Mouse (Mus musculus) stomach, postnatal 0 days (tissue): ENCODE results near the gene Olfr1033. TPM values are rescaled to one million over a fixed set of nuclear protein-coding genes. Genes with fewer than 3 reads are reported as not detected.
"Not testable (repeated sequence)": the region's sequence is repeated elsewhere in the genome, so short reads cannot be mapped to it uniquely, and the experiment has no call there.

ENCODE experiments used
- ATAC-seq: fragments of 200-750 bp; cut with Nextera tagmentation; 2 replicates; pipeline ENCODE4 v1.8.0; 2017; ENCODE audit not compliant: low FRiP score, low TSS enrichment
- DNase-seq: peaks from one replicate; pipeline ENCODE4 v3.0.0-alpha.2; 2016; ENCODE audit warnings: low spot score
- H3K27ac ChIP-seq: fragments of 300-500 bp; sonication (generic); replicated peaks from 2 replicates; pipeline ENCODE4 v1.5.1; 2014; ENCODE audit warnings: mild to moderate bottlenecking, control low read depth
- H3K27me3 ChIP-seq: fragments of 300-500 bp; sonication (generic); 2 replicates; pipeline ENCODE4 v1.6.1; 2014; ENCODE audit warnings: low read length; ENCODE audit not compliant: control insufficient read depth, insufficient read depth
- H3K36me3 ChIP-seq: fragments of 300-500 bp; sonication (generic); 2 replicates; pipeline ENCODE4 v1.6.1; 2014; ENCODE audit warnings: low read length, mixed read lengths; ENCODE audit not compliant: control insufficient read depth, insufficient read depth
- H3K4me1 ChIP-seq: fragments of 300-500 bp; sonication (generic); replicated peaks from 2 replicates; pipeline ENCODE4 v1.6.1; 2014; ENCODE audit warnings: antibody characterized with exemption; ENCODE audit not compliant: control insufficient read depth, insufficient read depth
- H3K4me2 ChIP-seq: fragments of 300-500 bp; sonication (generic); replicated peaks from 2 replicates; pipeline ENCODE4 v1.6.1; 2014; ENCODE audit warnings: low read depth, mild to moderate bottlenecking, control low read depth, moderate library complexity
- H3K4me3 ChIP-seq: fragments of 300-500 bp; sonication (generic); 2 replicates; pipeline ENCODE4 v1.5.1; 2014; ENCODE audit warnings: low read depth, low read length, control low read depth
- H3K9ac ChIP-seq: fragments of 300-500 bp; sonication (generic); 2 replicates; pipeline ENCODE4 v1.6.1; 2014; ENCODE audit warnings: mild to moderate bottlenecking, low read length, control low read depth, mixed read lengths
- H3K9me3 ChIP-seq: fragments of 300-500 bp; sonication (generic); 2 replicates; pipeline ENCODE4 v1.6.1; 2016; ENCODE audit warnings: low read length; ENCODE audit not compliant: control insufficient read depth
- CTCF ChIP-seq: IDR thresholded peaks from 2 replicates; pipeline ENCODE4 v1.5.1; 2016; ENCODE audit warnings: antibody characterized with exemption, low read depth, mild to moderate bottlenecking, moderate library complexity
- EP300 ChIP-seq: optimal IDR thresholded peaks from 2 replicates; pipeline ENCODE3; 2016; ENCODE audit warnings: antibody characterized with exemption
- WGBS: fragments of 180-500 bp; shearing (Covaris S2); extraction: QIAGEN DNeasy Blood & Tissue Kit; methylation state at CpG from one replicate; pipeline ENCODE4 v1.1.7; 2014; 5-methylcytosine and 5-hydroxymethylcytosine counted together
- polyA plus RNA-seq: library from polyadenylated mRNA; unstranded; fragments of >200 nt; fragmentation: Nextera tagmentation; extraction: Ambion mirVana; gene quantifications from 2 replicates; pipeline ENCODE4 v1.2.1, GENCODE M21; 2015

Gene Olfr1033
- polyA plus RNA-seq, 1 experiment from 2014 or later: 2.5 TPM

DNA sequence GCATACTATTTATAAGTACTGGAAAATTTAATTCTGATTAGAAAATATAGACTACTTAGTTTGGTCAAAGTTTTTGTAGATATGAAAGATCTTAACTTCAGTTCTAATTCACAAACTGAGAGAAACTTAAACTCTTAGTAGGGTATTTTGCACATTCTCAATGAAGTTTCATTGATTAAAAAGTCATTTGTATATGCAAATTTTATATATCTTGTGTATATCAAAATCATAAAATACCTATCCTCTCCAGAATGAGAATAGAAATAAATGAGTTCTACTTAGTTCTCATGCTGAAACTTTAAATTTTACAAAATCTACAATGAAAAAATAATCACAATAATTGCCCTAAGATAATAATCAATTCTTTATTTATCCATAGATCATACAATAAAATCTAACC, 25.1 kb downstream of the Olfr1033 start, which contains the start of gene Olfr1034:
Olfr1034 (plus strand) TSS at position 301 of the 400 bp plus-strand sequence.
- TF ChIP-seq CTCF (no peak), EP300 (no peak)
- DNase-seq (no peak), ATAC-seq (no peak)
- H3K4me1 ChIP-seq: no peaks in the 10 kb centered on the region
- no peak within 1 kb of the TSS for H3K4me2 ChIP-seq
- H3K9ac ChIP-seq: no peak within 1 kb of the TSS
- no peak within 1 kb of the TSS for H3K27ac ChIP-seq
- no peaks in the 10 kb centered on the region for H3K36me3 ChIP-seq
- no peaks in the 10 kb centered on the region for H3K9me3 ChIP-seq
- no peak within 1 kb of the TSS for H3K4me3 ChIP-seq
- H3K27me3 ChIP-seq: no peaks in the 10 kb centered on the region

DNA sequence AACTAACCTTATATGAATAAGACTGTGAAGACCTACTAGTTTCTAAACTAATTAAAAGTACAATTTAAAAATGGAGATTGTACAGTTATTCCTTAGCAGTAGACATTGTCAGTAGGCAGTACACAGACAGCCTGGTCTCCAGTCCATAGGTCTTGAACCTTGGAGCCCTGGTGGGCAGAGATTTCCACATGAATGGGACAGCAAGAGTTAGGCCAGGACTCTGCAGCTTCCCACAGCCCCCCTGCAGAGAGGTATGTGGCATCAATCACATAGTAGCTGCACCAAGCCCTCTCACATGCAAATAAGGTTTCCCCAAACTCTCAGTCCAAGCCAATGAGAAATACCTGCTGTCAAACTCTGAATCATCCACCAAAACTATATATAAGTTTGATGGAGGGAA, 30.3 kb downstream of the Olfr1033 start:
- H3K9ac ChIP-seq, H3K27ac ChIP-seq, ATAC-seq, H3K4me3 ChIP-seq, H3K27me3 ChIP-seq, H3K4me1 ChIP-seq, H3K36me3 ChIP-seq, DNase-seq, H3K4me2 ChIP-seq, H3K9me3 ChIP-seq: not testable (repeated sequence)

DNA sequence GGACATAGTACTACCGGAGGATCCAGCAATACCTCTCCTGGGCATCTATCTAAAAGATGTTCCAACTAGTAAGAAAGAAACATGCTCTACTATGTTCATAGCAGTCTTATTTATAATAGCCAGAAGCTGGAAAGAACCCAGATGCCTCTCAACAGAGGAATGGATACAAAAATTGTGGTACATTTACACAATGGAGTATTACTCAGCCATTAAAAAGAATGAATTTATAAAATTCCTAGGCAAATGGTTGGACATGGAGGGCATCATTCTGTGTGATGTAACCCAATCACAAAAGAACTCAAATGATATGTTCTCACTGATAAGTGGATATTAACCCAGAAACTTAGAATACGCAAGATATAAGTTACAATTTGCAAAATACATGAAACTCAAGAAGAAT, 43.3 kb downstream of the Olfr1033 start:
- H3K9ac ChIP-seq, ATAC-seq, H3K4me1 ChIP-seq, H3K27ac ChIP-seq, H3K4me2 ChIP-seq, H3K4me3 ChIP-seq, DNase-seq, H3K9me3 ChIP-seq, H3K27me3 ChIP-seq, H3K36me3 ChIP-seq: not testable (repeated sequence)
- 91% methylated on average over 2 of the region's 2 CpGs for WGBS

DNA sequence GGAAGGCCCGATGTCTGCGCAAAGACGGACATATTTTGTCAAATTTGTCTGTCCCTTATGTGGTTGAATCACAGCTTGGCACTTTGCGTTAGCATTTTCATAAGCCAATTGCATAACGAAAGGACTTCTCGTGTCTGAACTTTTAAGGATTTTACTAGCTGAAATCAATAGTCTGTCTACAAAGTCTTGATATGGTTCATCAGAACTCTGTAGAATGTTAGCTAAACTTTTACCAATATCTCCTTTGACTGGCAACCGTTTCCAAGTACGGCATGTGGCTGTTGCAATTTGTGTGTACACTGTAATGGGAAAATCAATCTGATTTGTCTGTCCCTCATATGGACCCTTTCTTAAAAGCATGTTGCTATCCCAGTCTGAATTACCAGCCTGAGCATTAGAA, 49.8 kb downstream of the Olfr1033 start:
- Histone ChIP-seq H3K36me3 (no peaks in the 10 kb centered on the region), H3K27ac (no peak overlapping the region), H3K9ac (no peak overlapping the region), H3K27me3 (no peaks in the 10 kb centered on the region), H3K4me3 (no peak overlapping the region), H3K4me2 (no peak overlapping the region), H3K4me1 (no peaks in the 10 kb centered on the region), H3K9me3 (no peaks in the 10 kb centered on the region)
- no peak for TF ChIP-seq CTCF
- TF ChIP-seq EP300: no peak
- no peak for DNase-seq
- ATAC-seq: no peak
- WGBS: 86% methylated on average over 8 of the region's 8 CpGs

DNA sequence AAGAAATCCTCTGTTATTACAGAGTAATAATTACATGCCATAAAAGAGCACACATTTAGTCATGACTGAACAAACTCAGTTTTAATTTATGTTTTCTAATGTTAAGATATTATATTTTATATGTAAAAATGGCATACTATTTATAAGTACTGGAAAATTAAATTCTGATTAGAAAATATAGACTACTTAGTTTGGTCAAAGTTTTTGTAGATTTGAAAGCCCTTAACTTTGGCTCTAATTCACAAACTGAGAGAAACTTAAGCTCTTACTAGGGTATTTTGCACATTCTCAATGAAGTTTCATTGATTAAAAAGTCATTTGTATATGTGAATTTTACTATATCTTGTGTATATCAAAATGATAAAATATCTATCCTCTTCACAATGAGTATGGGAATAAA, 53.3 kb downstream of the Olfr1033 start, which contains the start of gene Olfr1036:
Olfr1036 (plus strand) TSS at position 301 of the 400 bp plus-strand sequence.
- H3K4me3 ChIP-seq, ATAC-seq, H3K4me2 ChIP-seq, H3K27ac ChIP-seq, H3K4me1 ChIP-seq, H3K27me3 ChIP-seq, H3K36me3 ChIP-seq, H3K9me3 ChIP-seq, H3K9ac ChIP-seq, DNase-seq: not testable (repeated sequence)

DNA sequence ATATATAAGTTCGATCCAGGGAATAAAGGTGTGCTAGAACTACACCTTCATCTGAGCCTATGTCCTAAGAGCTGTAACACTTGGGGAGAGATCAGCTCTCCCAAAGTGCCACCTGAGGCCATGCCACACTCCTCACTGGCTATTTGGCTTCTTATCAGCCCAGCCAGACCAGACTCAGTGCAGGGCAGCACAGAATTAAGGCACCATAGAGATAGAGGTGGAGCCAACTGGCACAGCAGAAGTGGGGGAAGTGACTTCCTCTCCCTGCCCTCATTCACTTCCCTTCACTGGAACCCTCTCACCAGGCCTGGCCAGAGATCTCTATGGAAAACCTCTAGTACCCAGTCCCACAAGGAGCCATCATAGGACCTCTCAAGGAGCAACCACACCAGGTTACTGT, 60.0 kb downstream of the Olfr1033 start:
- ATAC-seq, H3K27me3 ChIP-seq, H3K4me2 ChIP-seq, DNase-seq, H3K9ac ChIP-seq, H3K4me1 ChIP-seq, H3K27ac ChIP-seq, H3K9me3 ChIP-seq, H3K4me3 ChIP-seq, H3K36me3 ChIP-seq: not testable (repeated sequence)
- WGBS: 85% methylated on average over 1 of the region's 1 CpGs

DNA sequence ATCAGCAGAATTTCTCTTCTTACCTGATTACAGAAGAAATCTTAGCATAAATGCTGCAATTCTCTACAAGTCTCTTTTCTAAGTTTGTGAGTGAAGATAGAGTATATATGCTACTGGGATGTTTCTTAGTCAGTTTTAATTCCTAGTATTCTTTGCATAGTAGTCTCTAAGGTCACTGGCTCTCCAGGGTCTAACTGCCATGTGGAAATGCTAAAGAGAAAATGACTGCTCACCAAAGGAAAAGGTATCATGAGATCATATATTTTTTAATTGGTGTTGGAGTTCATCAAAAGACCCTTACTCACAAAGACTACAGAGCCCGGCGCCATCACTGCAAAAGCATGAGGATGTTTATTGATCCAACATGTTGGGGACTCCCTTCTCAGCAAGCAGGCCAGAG, 66.9 kb downstream of the Olfr1033 start, which contains the start of gene Olfr1037:
Olfr1037 (minus strand) TSS at position 101 of the 400 bp plus-strand sequence.
- Histone ChIP-seq H3K36me3 (no peaks in the 10 kb centered on the region), H3K27me3 (no peaks in the 10 kb centered on the region), H3K27ac (no peak within 1 kb of the TSS), H3K4me2 (no peak within 1 kb of the TSS), H3K4me3 (no peak within 1 kb of the TSS), H3K9me3 (no peaks in the 10 kb centered on the region), H3K4me1 (no peaks in the 10 kb centered on the region), H3K9ac (no peak within 1 kb of the TSS)
- TF ChIP-seq CTCF (no peak), EP300 (no peak)
- DNase-seq (no peak), ATAC-seq (no peak)
- 87% methylated on average over 2 of the region's 2 CpGs for WGBS

Other genes with a start within 250 kb of the Olfr1033 start
- gene Olfr1014, start 247.9 kb upstream of the Olfr1033 start, polyA plus RNA-seq: not detected in 2 replicates
- gene Olfr1015, start 238.6 kb upstream of the Olfr1033 start, polyA plus RNA-seq: not detected in 2 replicates
- not detected in 2 replicates for gene Olfr1016, start 218.1 kb upstream of the Olfr1033 start, polyA plus RNA-seq
- not detected in 2 replicates for gene Olfr1018, start 202.2 kb upstream of the Olfr1033 start, polyA plus RNA-seq
- not detected in 2 replicates for gene Olfr1019, start 175.2 kb upstream of the Olfr1033 start, polyA plus RNA-seq
- not detected in 2 replicates for gene Olfr1020, start 173.6 kb upstream of the Olfr1033 start, polyA plus RNA-seq
- gene Olfr1022, start 152.0 kb upstream of the Olfr1033 start, polyA plus RNA-seq: not detected in 2 replicates
- not detected in 2 replicates for gene Olfr1023, start 135.0 kb upstream of the Olfr1033 start, polyA plus RNA-seq
- gene Olfr1024, start 115.6 kb upstream of the Olfr1033 start, polyA plus RNA-seq: not detected in 2 replicates
- not detected in 2 replicates for gene Olfr1025-ps1, start 105.4 kb upstream of the Olfr1033 start, polyA plus RNA-seq
- gene Olfr1026, start 99.1 kb upstream of the Olfr1033 start, polyA plus RNA-seq: not detected in 2 replicates
- not detected in 2 replicates for gene Olfr1028, start 70.2 kb upstream of the Olfr1033 start, polyA plus RNA-seq
- gene Olfr1029, start 46.7 kb upstream of the Olfr1033 start, polyA plus RNA-seq: not detected in 2 replicates
- not detected in 2 replicates for gene Olfr1030, start 41.4 kb upstream of the Olfr1033 start, polyA plus RNA-seq
- gene Olfr1031, start 30.3 kb upstream of the Olfr1033 start, polyA plus RNA-seq: not detected in 2 replicates
- gene Olfr1032, start 15.1 kb upstream of the Olfr1033 start, polyA plus RNA-seq: not detected in 2 replicates
- gene Olfr1034, start 25.2 kb downstream of the Olfr1033 start, polyA plus RNA-seq: 0.01 and 0.02 TPM in 2 replicates
- gene Olfr1036, start 53.4 kb downstream of the Olfr1033 start, polyA plus RNA-seq: not detected in 2 replicates
- gene Olfr1037, start 66.8 kb downstream of the Olfr1033 start, polyA plus RNA-seq: not detected in 2 replicates
- not detected in 2 replicates for gene Olfr1039, start 115.3 kb downstream of the Olfr1033 start, polyA plus RNA-seq
- gene Olfr1040, start 126.1 kb downstream of the Olfr1033 start, polyA plus RNA-seq: not detected in 2 replicates
- gene Olfr1042, start 141.2 kb downstream of the Olfr1033 start, polyA plus RNA-seq: 0.01 TPM in 1 of 2 replicates, not detected in the other
- not detected in 2 replicates for gene Olfr1043, start 146.9 kb downstream of the Olfr1033 start, polyA plus RNA-seq
- gene Olfr1044, start 157.2 kb downstream of the Olfr1033 start, polyA plus RNA-seq: not detected in 2 replicates
- 0.05 TPM in 1 of 2 replicates, not detected in the other for gene Olfr52, start 165.1 kb downstream of the Olfr1033 start, polyA plus RNA-seq
- gene Olfr1045, start 182.4 kb downstream of the Olfr1033 start, polyA plus RNA-seq: not detected in 2 replicates
- not detected in 2 replicates for gene Olfr1046, start 198.7 kb downstream of the Olfr1033 start, polyA plus RNA-seq
- gene Olfr1047, start 210.8 kb downstream of the Olfr1033 start, polyA plus RNA-seq: not detected in 2 replicates
- not detected in 2 replicates for gene Olfr1048, start 219.7 kb downstream of the Olfr1033 start, polyA plus RNA-seq
- gene Olfr1049, start 237.7 kb downstream of the Olfr1033 start, polyA plus RNA-seq: not detected in 2 replicates